Mouse (Mus musculus): ENCODE data around the gene Ptger1.

Ptger1 gene

GRCm38 (mm10) chr8:83665969-83666865 lies at the start of gene Ptger1:
Ptger1 (plus strand) TSS chr8:83666678.
- DNase-seq: peak in 1 of 2 experiments; percentile 56

DNA sequence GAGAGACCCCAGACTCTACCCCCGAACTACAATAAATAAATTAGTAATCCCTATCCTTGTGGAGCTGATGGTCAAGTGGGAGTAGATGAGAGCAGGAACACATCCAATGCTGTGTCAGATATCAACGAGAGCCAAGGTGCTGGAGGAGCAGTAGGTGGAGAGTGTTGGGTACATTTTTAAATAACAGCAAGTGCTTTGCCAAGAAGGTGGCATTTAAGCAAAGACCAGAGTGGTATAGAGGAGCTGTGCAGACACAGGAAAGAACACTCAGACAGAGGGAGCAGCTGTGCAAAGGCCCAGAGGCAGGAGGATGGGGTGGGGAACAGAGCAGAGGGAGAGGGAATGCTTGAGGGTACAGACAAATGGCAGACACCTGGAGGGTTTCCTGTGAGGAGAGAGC lies 49.4 kb upstream of the Ptger1 start:
- no peak for DNase-seq

DNA sequence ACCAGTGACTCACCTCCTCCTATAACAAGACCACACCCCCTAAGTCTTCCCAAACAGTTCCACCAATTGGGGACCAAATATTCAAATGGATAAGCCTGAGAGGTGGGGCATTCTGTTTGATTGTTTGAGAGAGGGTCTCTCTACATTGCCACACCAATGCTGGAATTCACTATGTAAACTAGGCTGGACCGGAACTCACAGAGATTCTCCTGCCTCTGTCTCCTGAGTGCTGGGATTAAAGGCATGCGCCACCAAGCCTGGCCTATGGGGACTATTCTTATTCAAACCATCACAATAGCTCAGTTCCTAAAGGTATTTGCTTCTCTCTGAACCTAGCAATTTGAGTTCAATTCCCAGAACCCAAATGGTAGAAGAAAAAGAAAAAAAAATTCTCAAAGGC lies 47.9 kb upstream of the Ptger1 start:
- DNase-seq: no peak

DNA sequence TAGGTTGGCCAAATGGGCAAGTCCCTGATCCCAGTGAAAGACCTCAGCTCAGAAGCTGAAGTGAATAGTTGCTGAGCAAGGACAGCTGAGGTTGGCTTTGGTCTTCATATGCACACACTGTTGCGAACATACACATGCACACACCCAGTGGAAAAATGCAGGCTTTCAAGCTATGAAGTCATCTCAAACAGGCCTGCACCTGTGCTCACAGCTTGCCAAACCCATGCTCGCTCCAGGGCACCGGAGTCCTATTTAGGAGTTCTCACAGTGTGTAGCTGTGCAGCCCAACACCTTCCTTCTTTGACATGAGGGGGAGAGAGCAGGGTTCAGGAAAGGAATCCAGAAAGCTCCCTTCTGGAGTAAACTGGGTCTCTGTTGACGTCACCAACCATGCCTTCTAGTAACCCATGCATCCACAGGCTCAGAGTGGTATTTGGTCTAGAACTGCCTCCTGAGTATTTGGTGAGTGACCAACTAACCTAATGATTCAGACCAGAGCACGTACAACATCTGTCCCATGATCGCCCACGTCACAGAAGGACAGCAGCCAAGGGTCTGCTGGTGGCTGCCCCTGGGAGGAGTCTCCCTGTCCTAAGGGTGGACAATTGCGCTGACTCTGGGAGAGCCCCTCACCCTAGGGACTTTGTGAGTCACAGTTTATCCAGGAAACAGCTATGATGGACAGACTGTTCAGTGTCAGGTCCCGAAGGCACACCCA lies 46.8 kb upstream of the Ptger1 start:
- DNase-seq: no peak

- DNase-seq: no peak
Measured at GRCm38 (mm10) chr8:83621691-83622388, 44.6 kb upstream of the Ptger1 start.

GRCm38 (mm10) chr8:83622389-83622989 lies 44.0 kb upstream of the Ptger1 start:
- peak; percentile 73 to 86 for DNase-seq

GRCm38 (mm10) chr8:83623549-83623948 lies 42.9 kb upstream of the Ptger1 start:
- DNase-seq: no peak

GRCm38 (mm10) chr8:83624739-83625138 lies 41.7 kb upstream of the Ptger1 start:
- peak in 1 of 2 experiments; percentile 57 for DNase-seq

- no peak for DNase-seq
Measured at GRCm38 (mm10) chr8:83625676-83626299, 40.7 kb upstream of the Ptger1 start.

DNA sequence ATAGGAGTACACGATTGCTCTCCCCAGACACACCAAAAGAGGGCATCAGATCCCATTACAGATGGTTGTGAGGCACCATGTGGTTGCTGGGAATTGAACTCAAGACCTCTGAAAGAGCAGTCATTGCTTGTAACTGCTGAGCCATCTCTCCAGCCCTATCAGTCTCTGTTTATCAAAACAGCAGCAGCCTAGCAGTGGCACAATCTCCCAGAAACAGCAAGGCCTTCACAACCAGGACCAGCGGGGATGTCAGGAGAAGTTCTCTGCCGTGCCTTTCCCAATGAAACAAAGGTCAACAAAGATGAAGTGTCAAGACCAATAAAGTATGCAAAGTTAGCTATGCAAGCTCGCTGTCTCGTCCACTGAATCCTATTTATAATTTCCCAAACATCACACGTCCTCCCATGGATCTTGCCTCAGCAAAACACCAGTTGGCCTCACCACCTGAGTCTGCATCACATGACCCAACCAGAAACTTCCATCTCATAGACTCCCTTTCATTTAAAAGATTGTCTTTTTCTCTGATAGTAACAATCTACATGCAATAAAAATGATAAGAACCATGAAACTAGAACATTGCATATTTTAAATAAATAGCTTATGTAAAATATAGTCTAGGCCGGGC lies 34.3 kb upstream of the Ptger1 start:
- no peak for DNase-seq

- no peak for DNase-seq
Measured at GRCm38 (mm10) chr8:83638856-83639255, 27.6 kb upstream of the Ptger1 start.

DNA sequence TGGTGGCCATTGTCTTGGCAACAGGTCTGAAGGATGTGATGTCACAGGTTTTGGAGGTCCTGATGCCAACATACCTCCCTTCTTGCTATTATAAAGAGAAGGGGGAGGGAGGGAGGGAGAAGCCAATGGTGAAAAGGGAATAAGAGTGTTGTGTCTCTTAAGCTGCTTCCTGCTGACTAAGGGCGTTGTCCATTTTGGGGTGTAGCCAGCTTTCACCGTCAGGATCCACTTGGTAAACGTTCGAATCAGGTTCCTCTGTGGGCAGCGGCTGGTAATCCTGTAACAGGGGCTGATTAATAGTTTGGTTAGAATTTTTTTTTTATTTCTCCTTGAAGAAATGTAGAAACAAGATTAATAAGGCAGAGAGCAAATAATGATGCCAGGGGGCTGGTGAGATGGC lies 26.8 kb upstream of the Ptger1 start:
- DNase-seq: no peak

GRCm38 (mm10) chr8:83647511-83647910 lies 19.0 kb upstream of the Ptger1 start:
- no peak for DNase-seq

DNA sequence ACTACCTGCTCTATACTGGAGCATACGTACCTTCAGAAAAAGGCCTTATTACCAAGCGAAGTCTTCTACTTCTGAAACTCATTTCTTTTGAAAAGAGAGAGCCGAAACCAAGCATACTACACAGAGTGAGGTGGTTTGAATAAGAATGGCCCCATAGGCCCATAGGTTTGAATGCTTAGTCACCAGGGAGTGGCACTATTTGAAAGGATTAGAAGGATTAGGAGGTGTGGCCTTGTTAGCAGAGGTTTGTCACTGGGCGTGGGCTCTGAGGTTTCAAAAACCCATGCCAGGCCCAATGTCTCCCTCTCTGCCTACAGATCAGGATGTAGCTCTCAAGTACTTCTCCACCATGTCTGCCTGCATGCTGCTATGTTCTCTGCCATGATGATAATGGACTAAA lies 18.4 kb upstream of the Ptger1 start:
- DNase-seq: no peak

GRCm38 (mm10) chr8:83649699-83650098 lies 16.8 kb upstream of the Ptger1 start:
- DNase-seq: no peak

- peak; percentile 97 for DNase-seq
Measured at GRCm38 (mm10) chr8:83652030-83652743, 14.3 kb upstream of the Ptger1 start, which contains the start of gene Gipc1. Gipc1 (plus strand) TSS chr8:83652677.

- no peak for DNase-seq
Measured at GRCm38 (mm10) chr8:83652744-83653661, 13.5 kb upstream of the Ptger1 start.

DNA sequence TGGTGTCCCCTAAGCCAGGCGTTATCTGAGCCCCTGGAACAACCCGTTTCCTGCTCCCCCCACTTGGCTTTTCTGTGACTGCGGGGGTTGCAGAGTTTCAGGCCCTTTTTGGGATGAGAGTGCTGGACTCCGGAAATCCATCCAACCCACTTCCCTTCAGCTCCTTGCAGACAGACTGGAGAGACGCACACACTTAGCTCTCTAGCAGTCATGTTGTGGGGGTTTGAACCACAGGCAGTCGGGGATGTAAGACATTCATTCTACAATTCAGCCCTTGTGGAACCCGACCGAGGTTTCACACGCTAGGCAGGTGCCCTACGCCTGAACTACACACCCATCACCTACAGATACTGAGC lies 12.8 kb upstream of the Ptger1 start:
- DNase-seq: no peak

- DNase-seq: no peak
Measured at GRCm38 (mm10) chr8:83654725-83655124, 11.8 kb upstream of the Ptger1 start.

DNA sequence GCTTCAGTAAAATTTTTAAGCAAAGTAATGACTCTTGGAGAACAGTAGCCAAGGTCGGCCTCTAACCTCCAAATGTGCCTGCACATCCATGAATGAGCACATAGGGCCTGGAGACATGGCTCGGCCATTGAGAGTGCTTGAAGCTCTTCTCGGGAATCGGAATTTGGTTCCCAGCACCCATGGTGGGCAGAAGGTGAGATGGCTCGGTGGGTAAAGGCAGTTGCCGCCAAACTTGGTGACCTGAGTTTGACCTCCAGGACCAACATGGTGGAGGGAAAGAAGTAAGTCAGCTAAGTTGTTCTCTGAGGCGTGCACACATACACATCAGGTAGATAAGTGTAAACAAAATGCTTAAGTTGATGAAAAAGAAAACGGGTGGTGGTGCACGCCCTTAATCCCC lies 10.4 kb upstream of the Ptger1 start:
- DNase-seq: no peak
